Mouse (Mus musculus) left cerebral cortex, postnatal 14 days (tissue): ENCODE data around the gene Zpld1. TPM values are rescaled to one million over a fixed set of nuclear protein-coding genes. Genes with fewer than 3 reads are reported as not detected.

ENCODE experiments used
- DNase-seq, 2 experiments: peaks; one replicate each; pipeline ENCODE4 v3.0.0; 2021 to 2022; ENCODE audit warnings: low spot score in 2 of 2, mixed read lengths in 1 of 2
- intact Hi-C: fragments of 180-260 bp; cut with DNase I; formaldehyde crosslinking; loops from one replicate; pipeline ENCODE4 v1.15.1; 2025
- long read RNA-seq, 2 experiments: library from polyadenylated mRNA; stranded (forward); transcript quantifications; one replicate each; pipeline ENCODE4 v2.0.0; 2021
- total RNA-seq, 2 experiments: library from RNA; stranded (reverse); gene quantifications; 2 replicates each; pipeline ENCODE4 v1.2.3; 2021

The Zpld1 gene
- total RNA-seq, result under 1 TPM; 0.20 to 0.21 TPM
- long read RNA-seq, experiment 1, result 0 reads
- long read RNA-seq, experiment 2, result 0 reads

DNA sequence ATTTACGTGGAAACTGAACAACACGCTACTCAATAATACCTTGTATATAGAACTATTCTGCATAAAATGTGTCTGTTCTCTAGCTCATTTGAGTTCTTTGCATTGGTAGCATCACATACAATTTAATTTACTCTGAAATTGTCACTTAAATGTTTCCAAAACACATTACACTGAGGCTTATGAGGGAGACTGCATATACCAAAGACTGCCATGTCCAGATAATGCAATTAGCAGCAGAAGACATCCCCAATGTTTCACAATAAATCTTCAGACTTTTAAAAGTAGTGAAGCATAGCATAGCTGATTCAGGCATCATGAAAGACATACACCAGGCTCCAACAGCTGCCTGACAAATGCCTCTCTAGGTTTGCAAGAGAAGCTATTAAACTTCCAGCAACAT, at the start of gene Zpld1:
Zpld1 (minus strand) TSS at position 101 of the 400 bp plus-strand sequence.
- intact Hi-C loops, result no loop called here
- DNase-seq, result no peak

DNA sequence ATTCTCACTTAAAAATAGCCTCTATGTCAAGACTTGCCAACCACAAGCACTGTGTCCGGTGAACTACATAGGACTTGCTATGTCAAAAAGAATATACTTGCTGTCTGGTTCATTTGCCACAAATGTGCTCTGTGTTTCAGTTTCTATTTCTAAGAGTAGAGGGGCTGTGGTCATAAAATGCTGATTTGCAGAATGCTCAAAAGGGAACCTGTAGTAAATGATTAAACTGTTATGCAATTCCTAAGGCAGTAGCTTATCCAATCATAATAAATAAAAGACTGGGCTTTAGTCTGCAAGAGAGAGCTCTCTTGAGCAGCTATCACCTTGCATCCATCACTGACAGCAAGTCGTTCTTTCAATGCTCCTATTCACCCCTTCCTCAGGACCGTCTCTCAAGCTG, 47.9 kb upstream of the Zpld1 start:
- no peak for DNase-seq
- intact Hi-C loops, result no loop called here

DNA sequence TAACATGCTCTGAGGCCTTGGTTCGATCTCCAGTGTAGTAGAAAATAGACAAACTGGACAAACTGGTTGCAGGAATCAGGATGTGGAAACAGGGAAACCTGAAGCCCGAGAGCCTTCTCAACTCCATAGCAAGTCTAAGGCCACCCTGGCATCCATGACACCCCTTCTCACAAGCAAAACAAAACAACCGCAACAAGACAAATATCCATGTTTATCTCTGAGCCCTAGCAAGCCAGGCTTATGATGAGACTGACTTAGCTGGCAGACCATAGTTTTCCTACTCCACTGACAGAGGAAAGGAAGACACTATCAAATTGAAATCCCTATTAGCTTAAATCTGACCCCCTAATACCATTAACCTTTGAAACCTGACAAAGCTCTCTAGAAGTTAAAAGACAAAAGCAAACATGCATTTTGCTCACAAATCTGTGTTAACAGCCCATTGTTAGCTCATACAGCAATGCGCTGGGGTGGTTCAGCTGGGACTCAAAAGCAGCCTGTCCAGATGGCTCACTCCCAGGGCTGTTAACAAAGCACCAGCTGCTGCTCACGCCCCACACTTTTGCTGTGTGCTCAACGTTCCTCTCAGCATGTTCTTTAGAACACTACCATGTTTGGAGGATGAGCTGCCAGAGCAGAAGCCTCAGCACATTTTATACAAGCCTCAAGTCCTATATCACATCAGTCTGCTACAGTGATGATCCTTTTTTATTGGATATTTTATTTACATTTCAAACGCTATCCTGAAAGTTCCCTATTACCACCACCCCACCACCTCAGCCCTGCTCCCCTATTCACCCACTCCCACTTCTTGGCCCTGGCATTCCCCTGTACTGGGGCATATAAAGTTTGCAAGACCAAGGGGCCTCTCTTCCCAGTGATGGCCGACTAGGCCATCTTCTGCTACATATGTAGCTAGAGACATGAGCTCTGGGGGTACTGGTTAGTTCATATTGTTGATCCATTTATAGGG, 24.0 kb upstream of the Zpld1 start:
- intact Hi-C loops, result no loop called here
- DNase-seq, result peak; percentile 76 to 86

DNA sequence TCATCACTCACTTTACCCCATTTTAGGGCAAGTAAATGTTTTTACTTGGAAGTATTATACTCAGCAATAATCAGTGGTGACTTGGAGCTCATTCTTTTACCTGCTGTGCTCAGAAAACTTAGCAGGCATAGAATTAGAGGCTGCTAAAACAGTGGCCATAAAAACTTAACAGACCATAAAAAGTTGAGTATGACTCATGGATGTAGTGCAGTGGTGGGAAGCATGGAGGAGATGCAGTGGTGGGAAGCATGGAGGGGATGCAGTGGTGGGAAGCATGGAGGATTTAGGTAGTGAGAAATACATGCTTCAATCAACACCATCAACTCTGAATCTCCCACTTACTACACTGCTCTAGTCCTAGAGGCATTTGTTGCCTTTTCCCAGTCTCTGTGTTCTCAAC, 19.2 kb upstream of the Zpld1 start:
- no peak for DNase-seq
- intact Hi-C loops, result no loop called here

- no peak for DNase-seq
- intact Hi-C loops, result no loop called here
Measured at GRCm38 (mm10) chr16:55312106-55312505, 14.3 kb upstream of the Zpld1 start.

- intact Hi-C loops, result no loop called here
- DNase-seq, result no peak
Measured at GRCm38 (mm10) chr16:55282696-55283095, 15.1 kb downstream of the Zpld1 start.

DNA sequence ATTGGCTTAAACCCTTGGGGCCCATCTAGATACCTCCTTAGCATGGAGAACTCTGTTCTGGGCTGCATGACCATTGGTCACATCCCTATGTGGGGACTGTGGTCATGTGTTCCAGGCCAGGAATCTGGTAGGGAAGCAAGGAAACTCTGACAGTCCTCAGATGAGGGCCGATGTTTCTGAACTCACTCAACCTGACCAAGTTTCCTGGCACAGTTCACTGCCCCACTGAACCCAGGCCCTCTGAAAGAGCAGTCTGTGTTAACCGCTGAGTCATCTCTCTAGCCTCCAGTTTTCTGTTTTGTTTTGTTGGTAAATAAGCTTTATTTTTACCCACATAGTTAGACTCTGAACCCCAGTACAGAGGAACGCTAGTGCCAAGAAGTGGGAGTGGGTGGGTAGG, 20.3 kb downstream of the Zpld1 start:
- intact Hi-C loops, result no loop called here
- DNase-seq, result no peak

- no peak for DNase-seq
Measured at GRCm38 (mm10) chr16:55265281-55265680, 32.5 kb downstream of the Zpld1 start.

GRCm38 (mm10) chr16:55260862-55261574, 36.8 kb downstream of the Zpld1 start:
- intact Hi-C loops, result no loop called here
- no peak for DNase-seq

More at GRCm38 (mm10) chr16:55265281-55265680, 32.5 kb downstream of the Zpld1 start:
- intact Hi-C loops, result no loop called here

- DNase-seq, result peak; percentile 23 to 29
- intact Hi-C loops, result no loop called here
Measured at GRCm38 (mm10) chr16:55259719-55260118, 38.1 kb downstream of the Zpld1 start.

DNA sequence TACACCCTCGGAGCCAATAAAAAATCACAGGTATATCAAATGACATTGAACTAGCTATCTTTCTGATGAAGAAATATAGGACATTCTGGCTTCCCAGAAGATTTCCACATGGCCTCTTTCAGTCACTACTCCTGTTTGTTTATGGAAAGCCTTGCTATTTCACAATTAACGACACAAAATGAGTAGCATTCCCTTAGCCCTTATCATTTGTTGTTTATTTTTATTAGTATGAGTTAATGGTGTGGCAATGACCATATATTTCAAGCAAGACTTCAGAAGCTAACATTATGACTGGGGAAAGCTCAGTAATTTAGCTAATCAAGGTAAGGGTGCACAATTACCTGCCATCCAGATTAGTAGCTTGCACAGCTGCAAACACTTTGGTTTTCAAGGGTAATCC, 56.8 kb downstream of the Zpld1 start:
- intact Hi-C loops, result no loop called here
- DNase-seq, result no peak

DNA sequence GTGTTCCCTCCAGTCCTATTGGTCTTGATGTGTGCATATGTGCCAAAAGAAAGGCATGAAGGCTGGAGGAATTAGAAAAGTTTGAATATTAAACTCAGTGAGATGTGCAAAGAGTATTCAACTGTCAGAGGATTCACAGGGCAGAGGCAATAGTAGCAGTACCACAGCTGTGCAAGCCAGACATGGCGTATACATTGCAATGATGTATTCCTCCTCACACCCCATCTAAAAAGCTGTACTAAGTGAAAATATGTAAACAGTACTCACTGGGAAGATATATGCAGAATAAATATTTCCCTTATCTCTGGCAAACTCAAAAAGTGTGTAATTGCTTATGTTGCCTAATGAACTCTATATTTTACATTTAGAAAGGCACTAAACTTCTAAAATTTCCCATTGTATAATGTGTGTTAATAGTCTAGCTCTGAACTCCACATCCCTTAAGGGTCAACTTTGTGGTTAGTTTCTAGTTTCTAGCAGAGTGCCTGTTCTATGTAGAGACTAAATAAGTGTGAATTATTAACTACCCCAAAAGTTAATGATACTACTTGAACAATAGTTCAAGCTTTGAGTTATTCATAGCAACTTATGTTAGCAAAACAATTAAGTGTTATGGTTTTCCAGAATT, 68.7 kb downstream of the Zpld1 start:
- DNase-seq, result no peak
- intact Hi-C loops, result no loop called here

- no peak for DNase-seq
- intact Hi-C loops, result no loop called here
Measured at GRCm38 (mm10) chr16:55203945-55204344, 93.8 kb downstream of the Zpld1 start.

- no peak for DNase-seq
- intact Hi-C loops, result no loop called here
Measured at GRCm38 (mm10) chr16:55190397-55190796, 107.4 kb downstream of the Zpld1 start.

- intact Hi-C loops, result no loop called here
- DNase-seq, result no peak
Measured at GRCm38 (mm10) chr16:55185370-55185769, 112.4 kb downstream of the Zpld1 start.
